Mouse (Mus musculus): ENCODE measurements at regions not wholly inside any gene's neighbourhood (a gene's known extent, or its start where the extent isn't known, plus 50 kb on each side); places are given as distances from the start of the nearest gene placed in this dataset.

- DNase-seq (ENCODE audit: low spot score) (no peak), ATAC-seq (no peak)
- Histone ChIP-seq H3K4me2 (ENCODE audit: low read depth, low read length) (no peak overlapping the region), H3K4me3 (ENCODE audit: low read length) (no peak overlapping the region), H3K27ac (no peak overlapping the region), H3K27me3 (ENCODE audit: insufficient read depth, low read length) (no peaks in the 10 kb centered on the region), H3K36me3 (ENCODE audit: insufficient read depth, low read length) (no peaks in the 10 kb centered on the region), H3K4me1 (ENCODE audit: insufficient read depth, low read length) (no peaks in the 10 kb centered on the region), H3K9me3 (ENCODE audit: low read length) (no peaks in the 10 kb centered on the region), H3K9ac (replicated peaks; ENCODE audit: low read length) (no peak overlapping the region)
- WGBS = 67% methylated on average over 3 of the region's 3 CpGs
- no peak for TF ChIP-seq CTCF (IDR thresholded peaks at IDR 0.05; ENCODE audit: low read depth)
Measured at GRCm38 (mm10) chr17:62369100-62369499, 512.0 kb downstream of the Efna5 start.

- Histone ChIP-seq H3K9ac (replicated peaks; ENCODE audit: low read length) (no peak overlapping the region), H3K27me3 (ENCODE audit: insufficient read depth, low read length) (no peaks in the 10 kb centered on the region), H3K9me3 (ENCODE audit: low read length) (no peaks in the 10 kb centered on the region), H3K27ac (no peak overlapping the region), H3K4me1 (ENCODE audit: insufficient read depth, low read length) (no peaks in the 10 kb centered on the region), H3K4me2 (ENCODE audit: low read depth, low read length) (no peak overlapping the region), H3K4me3 (ENCODE audit: low read length) (no peak overlapping the region), H3K36me3 (ENCODE audit: insufficient read depth, low read length) (no peaks in the 10 kb centered on the region)
- no peak for ATAC-seq
- no peak for TF ChIP-seq CTCF (IDR thresholded peaks at IDR 0.05; ENCODE audit: low read depth)
- 67% methylated on average over 4 of the region's 4 CpGs for WGBS
- no peak for DNase-seq (ENCODE audit: low spot score)
Measured at GRCm38 (mm10) chr17:62367937-62368336, 513.2 kb downstream of the Efna5 start.

DNA sequence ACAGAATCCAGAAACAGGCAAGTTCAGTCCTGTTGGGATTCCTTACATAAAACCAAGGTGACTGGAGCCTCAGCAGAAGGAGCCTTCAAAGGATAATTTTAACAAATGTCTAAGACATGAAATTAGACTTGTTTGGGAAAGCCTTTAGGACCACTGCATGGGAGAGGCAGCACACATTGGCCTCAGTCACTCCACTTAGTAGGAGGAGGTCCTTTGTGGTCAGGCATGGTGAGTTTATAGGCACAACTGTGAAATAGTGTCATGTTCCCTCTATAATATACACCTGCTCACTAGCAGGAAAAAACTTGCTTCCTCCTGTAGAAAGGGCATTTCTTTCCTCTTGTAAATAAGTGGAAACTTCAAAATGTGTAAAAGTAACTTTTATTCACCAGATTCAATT, 522.8 kb downstream of the Efna5 start:
- no peaks in the 10 kb centered on the region for H3K27me3 ChIP-seq (ENCODE audit: insufficient read depth, low read length)
- no peak for ATAC-seq
- no peak for TF ChIP-seq CTCF (IDR thresholded peaks at IDR 0.05; ENCODE audit: low read depth)

DNA sequence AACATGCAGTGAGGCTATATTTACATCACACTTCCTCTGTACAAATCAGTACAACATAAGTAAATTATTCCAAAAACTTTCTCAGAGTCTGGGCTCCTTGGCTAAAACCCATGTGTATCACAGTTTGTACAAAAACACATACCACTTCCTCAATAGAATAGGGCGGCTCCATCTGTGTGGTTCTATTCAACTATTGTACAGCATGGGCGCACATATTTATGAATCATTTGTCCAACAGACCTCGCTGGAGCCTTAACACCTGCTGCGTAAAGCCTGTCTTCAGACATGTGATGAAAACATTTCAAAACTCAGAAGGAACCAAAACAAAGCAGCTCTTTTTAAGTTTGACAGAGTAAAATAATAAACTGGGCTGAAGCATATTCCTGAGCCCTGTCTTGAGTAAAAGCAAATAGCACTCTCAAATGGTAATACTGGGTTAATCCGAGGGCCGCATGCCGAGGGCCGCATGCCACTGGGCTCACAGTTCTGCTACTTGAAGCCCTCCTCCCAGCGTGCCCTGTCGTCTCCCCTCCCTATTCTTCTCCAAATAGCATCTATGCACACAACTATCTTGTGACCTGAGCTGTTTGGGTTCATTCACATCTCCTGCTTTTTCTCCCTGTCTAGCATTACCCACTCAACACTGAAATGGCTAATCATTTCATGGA, 543.1 kb downstream of the Efna5 start:
- Histone ChIP-seq H3K4me2 (ENCODE audit: low read depth, low read length) (no peak overlapping the region), H3K36me3 (ENCODE audit: insufficient read depth, low read length) (no peaks in the 10 kb centered on the region), H3K27me3 (ENCODE audit: insufficient read depth, low read length) (no peaks in the 10 kb centered on the region), H3K27ac (no peak overlapping the region), H3K4me3 (ENCODE audit: low read length) (no peak overlapping the region), H3K9ac (replicated peaks; ENCODE audit: low read length) (no peak overlapping the region), H3K9me3 (ENCODE audit: low read length) (no peaks in the 10 kb centered on the region), H3K4me1 (ENCODE audit: insufficient read depth, low read length) (no peaks in the 10 kb centered on the region)
- 61% methylated on average over 10 of the region's 10 CpGs for WGBS
- no peak for ATAC-seq
- TF ChIP-seq CTCF (IDR thresholded peaks at IDR 0.05; ENCODE audit: low read depth) = no peak
- no peak for DNase-seq (ENCODE audit: low spot score)

More for the DNA sequence above, 522.8 kb downstream of the Efna5 start:
- Histone ChIP-seq H3K9ac (replicated peaks; ENCODE audit: low read length) (no peak overlapping the region), H3K4me1 (ENCODE audit: insufficient read depth, low read length) (no peaks in the 10 kb centered on the region), H3K36me3 (ENCODE audit: insufficient read depth, low read length) (no peaks in the 10 kb centered on the region), H3K27ac (no peak overlapping the region), H3K4me3 (ENCODE audit: low read length) (no peak overlapping the region), H3K9me3 (ENCODE audit: low read length) (peaks cover 5% of the 10 kb centered on the region; the same call in 1 of the 2 replicates), H3K4me2 (ENCODE audit: low read depth, low read length) (no peak overlapping the region)
- DNase-seq (ENCODE audit: low spot score) = no peak

GRCm38 (mm10) chr17:62330226-62330625, 550.9 kb downstream of the Efna5 start:
- no peak for ATAC-seq
- no peaks in the 10 kb centered on the region for H3K4me1 ChIP-seq (ENCODE audit: insufficient read depth, low read length)
- H3K9ac ChIP-seq (replicated peaks; ENCODE audit: low read length) = no peak overlapping the region
- H3K27me3 ChIP-seq (ENCODE audit: insufficient read depth, low read length) = no peaks in the 10 kb centered on the region
- no peak overlapping the region for H3K4me3 ChIP-seq (ENCODE audit: low read length)
- WGBS = 81% methylated on average over 4 of the region's 4 CpGs
- H3K4me2 ChIP-seq (ENCODE audit: low read depth, low read length) = no peak overlapping the region
- no peaks in the 10 kb centered on the region for H3K36me3 ChIP-seq (ENCODE audit: insufficient read depth, low read length)
- H3K9me3 ChIP-seq (ENCODE audit: low read length) = no peaks in the 10 kb centered on the region
- no peak overlapping the region for H3K27ac ChIP-seq
- no peak for DNase-seq (ENCODE audit: low spot score)
- no peak for TF ChIP-seq CTCF (IDR thresholded peaks at IDR 0.05; ENCODE audit: low read depth)

DNA sequence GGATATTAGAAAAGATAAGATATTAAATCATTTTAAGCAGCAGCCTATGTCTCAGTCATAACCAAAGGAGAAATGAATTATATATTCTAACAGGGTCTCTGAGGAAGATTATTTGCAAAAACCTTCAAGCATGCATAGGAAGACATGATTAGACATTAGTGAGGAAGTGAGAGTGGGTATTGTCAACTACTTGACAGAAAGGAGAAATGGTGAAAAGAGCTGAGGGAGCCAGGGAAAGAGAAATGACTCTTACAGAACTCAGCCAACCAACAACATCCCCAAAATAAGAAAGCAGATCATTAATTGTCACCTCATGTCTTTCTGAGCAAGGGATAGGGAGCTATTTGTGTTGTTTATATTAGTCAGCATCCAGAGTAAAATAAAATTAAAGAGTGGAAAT, 554.3 kb downstream of the Efna5 start:
- TF ChIP-seq CTCF (IDR thresholded peaks at IDR 0.05; ENCODE audit: low read depth) = no peak
- no peaks in the 10 kb centered on the region for H3K9me3 ChIP-seq (ENCODE audit: low read length)
- H3K27me3 ChIP-seq (ENCODE audit: insufficient read depth, low read length) = no peaks in the 10 kb centered on the region
- no peak overlapping the region for H3K9ac ChIP-seq (replicated peaks; ENCODE audit: low read length)
- no peak overlapping the region for H3K4me3 ChIP-seq (ENCODE audit: low read length)
- no peaks in the 10 kb centered on the region for H3K36me3 ChIP-seq (ENCODE audit: insufficient read depth, low read length)
- H3K4me2 ChIP-seq (ENCODE audit: low read depth, low read length) = no peak overlapping the region
- no peak for ATAC-seq
- DNase-seq (ENCODE audit: low spot score) = no peak
- no peaks in the 10 kb centered on the region for H3K4me1 ChIP-seq (ENCODE audit: insufficient read depth, low read length)
- H3K27ac ChIP-seq = no peak overlapping the region

GRCm38 (mm10) chr17:62319033-62319432, 562.1 kb downstream of the Efna5 start:
- Histone ChIP-seq H3K36me3 (ENCODE audit: insufficient read depth, low read length) (no peaks in the 10 kb centered on the region), H3K27me3 (ENCODE audit: insufficient read depth, low read length) (no peaks in the 10 kb centered on the region), H3K4me2 (ENCODE audit: low read depth, low read length) (no peak overlapping the region), H3K27ac (no peak overlapping the region), H3K4me3 (ENCODE audit: low read length) (no peak overlapping the region), H3K9me3 (ENCODE audit: low read length) (no peaks in the 10 kb centered on the region), H3K9ac (replicated peaks; ENCODE audit: low read length) (no peak overlapping the region), H3K4me1 (ENCODE audit: insufficient read depth, low read length) (no peaks in the 10 kb centered on the region)
- no peak for ATAC-seq
- 60% methylated on average over 4 of the region's 4 CpGs for WGBS
- DNase-seq (ENCODE audit: low spot score) = peak; percentile 23
- no peak for TF ChIP-seq CTCF (IDR thresholded peaks at IDR 0.05; ENCODE audit: low read depth)
